Mouse (Mus musculus) MEL (cell line): ENCODE measurements at regions not wholly inside any gene's neighbourhood (a gene's known extent, or its start where the extent isn't known, plus 50 kb on each side); places are given as distances from the start of the nearest gene placed in this dataset.

Source experiments
- CHD2 ChIP-seq: IDR thresholded peaks from 2 replicates; pipeline ENCODE4 v1.6.1; 2011; ENCODE audit warnings: low read length, improper control_type of control experiment
- CTCF ChIP-seq, 3 experiments: IDR thresholded peaks in 2 of 3; conservative IDR thresholded peaks in 1 of 3; 2 replicates each; pipeline ENCODE4 v1.5.1; 2011 to 2012; ENCODE audit warnings: low read length in 3 of 3, low read depth in 2 of 3, mild to moderate bottlenecking in 2 of 3, improper control_type of control experiment in 1 of 3, inconsistent platforms in 1 of 3, mixed read lengths in 1 of 3, moderate library complexity in 1 of 3; ENCODE audit not compliant: control insufficient read depth in 1 of 3, insufficient read depth in 1 of 3, poor library complexity in 1 of 3, severe bottlenecking in 1 of 3
- GATA1 ChIP-seq: IDR thresholded peaks from 2 replicates; pipeline ENCODE4 v1.6.1; 2011; ENCODE audit warnings: low read depth, low read length, improper control_type of control experiment
- HCFC1 ChIP-seq: IDR thresholded peaks from 2 replicates; pipeline ENCODE4 v1.6.1; 2012; ENCODE audit warnings: low read depth, mild to moderate bottlenecking, inconsistent platforms, low read length, improper control_type of control experiment, moderate library complexity
- KAT2A ChIP-seq: conservative IDR thresholded peaks from 2 replicates; pipeline ENCODE4 v1.6.1; 2012; ENCODE audit warnings: low read depth, low read length, improper control_type of control experiment, inconsistent platforms
- POLR2A ChIP-seq, 2 experiments: IDR thresholded peaks; 2 replicates each; pipeline ENCODE4 v1.6.1; 2011 to 2012; ENCODE audit warnings: low read length in 2 of 2, mild to moderate bottlenecking in 2 of 2, control low read depth in 1 of 2, improper control_type of control experiment in 1 of 2, low read depth in 1 of 2, moderate library complexity in 1 of 2; ENCODE audit not compliant: control insufficient read depth in 1 of 2, insufficient read depth in 1 of 2, poor library complexity in 1 of 2
- RAD21 ChIP-seq: IDR thresholded peaks from 2 replicates; pipeline ENCODE4 v1.6.1; 2011; ENCODE audit warnings: mild to moderate bottlenecking, low read depth, low read length, improper control_type of control experiment
- TAL1 ChIP-seq: IDR thresholded peaks from 2 replicates; pipeline ENCODE4 v1.6.1; 2012; ENCODE audit warnings: mild to moderate bottlenecking, inconsistent platforms, low read length, moderate library complexity, mixed read lengths
- TCF12 ChIP-seq: IDR thresholded peaks from 2 replicates; pipeline ENCODE4 v1.6.1; 2014; ENCODE audit warnings: low read depth, mild to moderate bottlenecking, inconsistent platforms, low read length, improper control_type of control experiment, moderate library complexity

GRCm38 (mm10) chr4:16739785-16740184 is 2865.5 kb upstream of the Gm12353 start:
- TF ChIP-seq TCF12 (no peak), CHD2 (no peak), RAD21 (no peak), KAT2A (no peak), GATA1 (no peak), HCFC1 (no peak), CTCF (IDR thresholded peaks at IDR 0.05 in 2 of 3, conservative IDR thresholded peaks at IDR 0.05 in 1 of 3; ENCODE audit: control insufficient read depth in 1 of 3, insufficient read depth in 1 of 3, low read depth in 2 of 3, low read length in 3 of 3, poor library complexity in 1 of 3, severe bottlenecking in 1 of 3) (no peak), POLR2A (IDR thresholded peaks at IDR 0.05; ENCODE audit: control insufficient read depth in 1 of 2, insufficient read depth in 1 of 2, low read depth in 1 of 2, low read length in 2 of 2, poor library complexity in 1 of 2) (no peak), TAL1 (no peak)
